Mouse (Mus musculus): ENCODE data around the gene BC048507. TPM values are rescaled to one million over a fixed set of nuclear protein-coding genes. Genes with fewer than 3 reads are reported as not detected.

Gene BC048507
- total and polyA plus RNA-seq, 2 experiments from 2014 or later, result not detected

DNA sequence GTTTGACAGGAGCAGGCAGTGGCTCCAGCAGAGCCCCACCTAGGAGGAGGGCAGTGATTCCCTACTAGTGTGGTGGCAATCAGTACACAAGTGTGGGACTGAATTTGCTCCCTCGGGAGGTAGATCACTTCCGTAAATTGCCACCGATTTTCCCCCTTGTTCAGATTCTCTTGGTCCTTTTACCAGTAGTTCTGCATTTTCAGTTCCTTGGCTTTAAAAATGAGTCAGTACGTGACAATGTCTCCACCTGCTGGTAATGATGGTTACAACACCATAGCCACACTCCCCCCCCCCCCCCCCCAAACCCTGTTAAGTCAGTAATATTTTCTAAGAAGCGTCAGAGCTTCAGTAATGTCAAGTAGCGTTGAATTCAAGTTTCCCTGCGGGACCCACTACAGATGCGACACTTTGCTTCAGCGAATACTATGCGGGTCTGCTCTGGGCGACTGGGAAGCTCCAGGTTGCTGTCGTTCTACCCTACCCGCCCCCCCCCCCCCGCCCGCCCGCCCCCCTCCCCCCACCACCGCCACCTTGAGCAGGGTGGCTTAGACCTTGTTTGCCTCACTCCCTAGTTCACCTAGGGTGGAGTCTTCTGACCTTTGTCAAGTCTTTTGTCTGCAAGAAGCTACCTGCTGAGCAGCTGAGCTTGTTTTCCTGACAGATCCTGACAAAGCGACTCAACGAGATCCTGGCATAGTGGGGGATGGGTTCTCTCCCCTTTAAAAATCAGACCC, 18.8 kb upstream of the BC048507 start:
- no peaks in the 10 kb centered on the region for H3K9me3 ChIP-seq (ENCODE audit: low read length)
- peak overlapping the region; percentile 60 for H3K4me2 ChIP-seq (ENCODE audit: low read depth, low read length, poor library complexity, severe bottlenecking)
- ATAC-seq (ENCODE audit: low FRiP score), result peak; percentile 86
- H3K36me3 ChIP-seq (ENCODE audit: insufficient read depth, low read length), result no peaks in the 10 kb centered on the region
- peak overlapping the region; percentile 66 for H3K27ac ChIP-seq (ENCODE audit: low read depth, low read length)
- H3K27me3 ChIP-seq (ENCODE audit: insufficient read depth, low read length), result no peaks in the 10 kb centered on the region
- WGBS, result 1% methylated on average over 14 of the region's 19 CpGs
- TF ChIP-seq CTCF (IDR thresholded peaks at IDR 0.05), result peak; percentile 81
- no peaks in the 10 kb centered on the region for H3K4me1 ChIP-seq (ENCODE audit: insufficient read depth, low read length)
- peak; percentile 77 for DNase-seq (ENCODE audit: low spot score)
- peak overlapping the region; percentile 61 for H3K9ac ChIP-seq (replicated peaks; ENCODE audit: low read length, poor library complexity, severe bottlenecking)
- H3K4me3 ChIP-seq (ENCODE audit: low read depth, low read length), result peak overlapping the region; percentile 42

DNA sequence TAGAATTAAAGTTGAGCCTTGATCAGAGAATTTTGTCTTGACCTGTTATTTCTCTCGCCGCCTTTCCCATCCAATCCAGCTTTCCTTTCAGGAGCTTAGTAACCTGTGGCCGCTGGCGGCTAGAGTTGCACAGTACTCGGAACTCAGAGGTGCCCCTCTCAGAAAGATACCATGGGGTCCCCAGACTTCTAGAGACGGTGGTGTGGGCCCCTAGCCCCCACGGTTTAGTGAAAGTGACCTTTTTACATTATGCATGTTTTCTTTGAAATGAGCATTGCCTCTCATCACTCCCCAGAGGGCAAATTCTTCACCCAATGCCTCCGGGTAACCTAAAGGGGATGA, 18.3 kb upstream of the BC048507 start:
- H3K4me2 ChIP-seq (ENCODE audit: low read depth, low read length, poor library complexity, severe bottlenecking), result peak overlapping the region; percentile 60
- H3K27me3 ChIP-seq (ENCODE audit: insufficient read depth, low read length), result no peaks in the 10 kb centered on the region
- H3K9ac ChIP-seq (replicated peaks; ENCODE audit: low read length, poor library complexity, severe bottlenecking), result peak overlapping the region; percentile 46
- TF ChIP-seq CTCF (IDR thresholded peaks at IDR 0.05), result no peak
- H3K27ac ChIP-seq (ENCODE audit: low read depth, low read length), result no peak overlapping the region
- H3K4me1 ChIP-seq (ENCODE audit: insufficient read depth, low read length), result no peaks in the 10 kb centered on the region
- no peaks in the 10 kb centered on the region for H3K36me3 ChIP-seq (ENCODE audit: insufficient read depth, low read length)
- WGBS, result 13% methylated on average over 8 of the region's 8 CpGs
- DNase-seq (ENCODE audit: low spot score) (peak; percentile 26), ATAC-seq (ENCODE audit: low FRiP score) (peak; percentile 65; the same call in 1 of the 2 replicates)
- peak overlapping the region; percentile 42 for H3K4me3 ChIP-seq (ENCODE audit: low read depth, low read length)
- H3K9me3 ChIP-seq (ENCODE audit: low read length), result no peaks in the 10 kb centered on the region

DNA sequence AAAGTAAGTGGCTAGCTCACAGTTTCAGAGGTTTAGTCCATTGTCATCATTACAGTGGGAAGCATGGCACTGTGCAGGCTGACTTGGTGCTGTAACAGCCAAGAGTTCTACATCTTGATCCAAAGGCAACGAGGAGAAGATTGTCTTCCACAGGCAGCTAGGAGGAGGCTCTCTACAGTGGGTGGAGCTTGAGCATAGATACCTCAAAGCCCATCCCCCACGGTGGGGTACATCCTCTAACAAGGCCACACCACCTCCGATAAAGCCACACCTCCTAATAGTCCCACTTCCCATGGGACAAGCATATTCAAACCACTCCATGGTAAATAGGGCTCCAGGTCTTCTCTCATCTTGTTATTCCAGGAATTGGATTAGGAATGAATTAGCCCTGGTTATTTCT, 12.8 kb upstream of the BC048507 start:
- Histone ChIP-seq H3K4me1 (ENCODE audit: insufficient read depth, low read length) (no peaks in the 10 kb centered on the region), H3K27me3 (ENCODE audit: insufficient read depth, low read length) (no peaks in the 10 kb centered on the region), H3K36me3 (ENCODE audit: insufficient read depth, low read length) (no peaks in the 10 kb centered on the region), H3K9ac (replicated peaks; ENCODE audit: low read length, poor library complexity, severe bottlenecking) (no peak overlapping the region), H3K4me3 (ENCODE audit: low read depth, low read length) (no peak overlapping the region), H3K4me2 (ENCODE audit: low read depth, low read length, poor library complexity, severe bottlenecking) (no peak overlapping the region), H3K27ac (ENCODE audit: low read depth, low read length) (no peak overlapping the region), H3K9me3 (ENCODE audit: low read length) (no peaks in the 10 kb centered on the region)
- ATAC-seq (ENCODE audit: low FRiP score) (no peak), DNase-seq (ENCODE audit: low spot score) (no peak)
- TF ChIP-seq CTCF (IDR thresholded peaks at IDR 0.05), result no peak
- WGBS, result 85% methylated on average over 3 of the region's 3 CpGs

DNA sequence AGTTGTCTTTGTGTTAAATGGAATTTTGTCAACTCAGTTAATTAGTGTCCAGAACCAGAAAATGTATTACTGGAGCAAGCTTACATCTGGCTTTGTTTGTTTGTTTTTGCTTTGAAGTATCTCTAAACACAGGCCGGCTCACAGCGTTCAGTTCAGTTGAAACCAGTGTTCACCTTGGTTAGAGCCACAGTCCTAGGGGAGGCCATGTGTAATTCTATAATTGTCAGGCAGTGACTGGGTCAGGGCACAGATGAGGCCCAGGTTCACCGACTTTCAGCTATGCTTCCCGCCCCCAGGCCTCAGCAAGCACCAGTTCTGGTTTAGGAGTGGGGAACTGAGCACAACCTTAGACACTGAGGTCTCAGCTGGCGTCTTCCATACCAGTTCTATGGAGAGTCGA, 10.0 kb upstream of the BC048507 start:
- Histone ChIP-seq H3K27ac (ENCODE audit: low read depth, low read length) (no peak overlapping the region), H3K9ac (replicated peaks; ENCODE audit: low read length, poor library complexity, severe bottlenecking) (no peak overlapping the region), H3K27me3 (ENCODE audit: insufficient read depth, low read length) (no peaks in the 10 kb centered on the region), H3K9me3 (ENCODE audit: low read length) (no peaks in the 10 kb centered on the region), H3K4me1 (ENCODE audit: insufficient read depth, low read length) (no peaks in the 10 kb centered on the region), H3K4me2 (ENCODE audit: low read depth, low read length, poor library complexity, severe bottlenecking) (no peak overlapping the region), H3K36me3 (ENCODE audit: insufficient read depth, low read length) (no peaks in the 10 kb centered on the region), H3K4me3 (ENCODE audit: low read depth, low read length) (no peak overlapping the region)
- TF ChIP-seq CTCF (IDR thresholded peaks at IDR 0.05), result no peak
- 85% methylated on average over 6 of the region's 6 CpGs for WGBS
- DNase-seq (ENCODE audit: low spot score) (no peak), ATAC-seq (ENCODE audit: low FRiP score) (no peak)

DNA sequence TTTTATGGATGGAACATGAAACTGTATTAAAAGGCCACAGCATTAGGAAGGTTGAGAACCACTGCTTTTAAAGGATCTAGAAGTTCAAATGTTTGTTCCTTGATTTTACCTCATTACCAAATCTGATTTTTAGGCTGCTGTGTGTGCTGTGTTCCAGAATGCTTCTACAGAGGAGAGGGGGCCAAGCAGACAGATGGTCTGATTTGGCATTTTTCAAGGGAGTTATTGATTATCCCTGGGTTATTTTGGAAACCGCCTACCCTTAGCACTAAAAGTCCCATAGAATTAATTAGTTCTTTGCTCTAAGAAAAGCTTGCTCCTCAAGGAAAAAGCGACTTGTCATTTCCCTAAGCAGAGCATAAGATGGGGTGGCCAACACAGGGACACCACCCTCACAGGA, 9.1 kb upstream of the BC048507 start:
- no peak overlapping the region for H3K4me2 ChIP-seq (ENCODE audit: low read depth, low read length, poor library complexity, severe bottlenecking)
- no peaks in the 10 kb centered on the region for H3K36me3 ChIP-seq (ENCODE audit: insufficient read depth, low read length)
- H3K27ac ChIP-seq (ENCODE audit: low read depth, low read length), result no peak overlapping the region
- 84% methylated on average over 2 of the region's 2 CpGs for WGBS
- no peaks in the 10 kb centered on the region for H3K27me3 ChIP-seq (ENCODE audit: insufficient read depth, low read length)
- no peaks in the 10 kb centered on the region for H3K4me1 ChIP-seq (ENCODE audit: insufficient read depth, low read length)
- H3K9ac ChIP-seq (replicated peaks; ENCODE audit: low read length, poor library complexity, severe bottlenecking), result no peak overlapping the region
- ATAC-seq (ENCODE audit: low FRiP score) (no peak), DNase-seq (ENCODE audit: low spot score) (no peak)
- H3K9me3 ChIP-seq (ENCODE audit: low read length), result no peaks in the 10 kb centered on the region
- H3K4me3 ChIP-seq (ENCODE audit: low read depth, low read length), result no peak overlapping the region
- TF ChIP-seq CTCF (IDR thresholded peaks at IDR 0.05), result no peak

DNA sequence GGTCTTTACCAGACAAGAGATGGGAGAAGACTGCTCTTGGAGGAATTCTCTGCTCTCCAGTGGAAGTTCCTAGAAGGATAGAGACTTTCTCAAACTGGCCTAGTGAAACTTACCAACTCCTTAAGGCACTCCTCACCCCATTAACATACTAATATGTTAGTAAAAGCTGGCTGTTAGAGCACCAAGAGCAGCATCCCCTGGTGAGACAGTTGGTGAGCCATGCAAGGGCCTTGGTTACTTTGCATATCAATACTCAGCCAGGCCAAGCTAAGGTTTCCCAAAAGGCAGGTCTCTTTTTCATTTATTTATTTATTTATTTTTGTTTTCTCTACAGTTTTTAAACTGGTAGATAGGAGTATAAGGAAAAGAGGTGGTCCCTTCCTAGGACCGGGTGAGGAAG, 5.8 kb upstream of the BC048507 start:
- 9% methylated on average over 1 of the region's 1 CpGs for WGBS
- no peak for TF ChIP-seq CTCF (IDR thresholded peaks at IDR 0.05)
- no peak for DNase-seq (ENCODE audit: low spot score)

More for the DNA sequence above, 5.8 kb upstream of the BC048507 start:
- Histone ChIP-seq H3K9me3 (ENCODE audit: low read length) (no peaks in the 10 kb centered on the region), H3K4me3 (ENCODE audit: low read depth, low read length) (no peak overlapping the region), H3K27ac (ENCODE audit: low read depth, low read length) (no peak overlapping the region), H3K9ac (replicated peaks; ENCODE audit: low read length, poor library complexity, severe bottlenecking) (no peak overlapping the region), H3K4me2 (ENCODE audit: low read depth, low read length, poor library complexity, severe bottlenecking) (no peak overlapping the region), H3K27me3 (ENCODE audit: insufficient read depth, low read length) (no peaks in the 10 kb centered on the region), H3K4me1 (ENCODE audit: insufficient read depth, low read length) (no peaks in the 10 kb centered on the region), H3K36me3 (ENCODE audit: insufficient read depth, low read length) (no peaks in the 10 kb centered on the region)
- ATAC-seq (ENCODE audit: low FRiP score), result no peak

Data from midbrain, postnatal 0 days (tissue).